Mouse (Mus musculus) liver, embryonic 14.5 days (tissue): ENCODE data around the gene Prep.

Experiments used
- CTCF ChIP-seq: IDR thresholded peaks from 2 replicates; pipeline ENCODE4 v1.5.1; 2016; ENCODE audit warnings: antibody characterized with exemption, low read depth, control low read depth
- EP300 ChIP-seq: IDR thresholded peaks from 2 replicates; pipeline ENCODE4 v1.6.1; 2016; ENCODE audit warnings: antibody characterized with exemption, low read depth

DNA sequence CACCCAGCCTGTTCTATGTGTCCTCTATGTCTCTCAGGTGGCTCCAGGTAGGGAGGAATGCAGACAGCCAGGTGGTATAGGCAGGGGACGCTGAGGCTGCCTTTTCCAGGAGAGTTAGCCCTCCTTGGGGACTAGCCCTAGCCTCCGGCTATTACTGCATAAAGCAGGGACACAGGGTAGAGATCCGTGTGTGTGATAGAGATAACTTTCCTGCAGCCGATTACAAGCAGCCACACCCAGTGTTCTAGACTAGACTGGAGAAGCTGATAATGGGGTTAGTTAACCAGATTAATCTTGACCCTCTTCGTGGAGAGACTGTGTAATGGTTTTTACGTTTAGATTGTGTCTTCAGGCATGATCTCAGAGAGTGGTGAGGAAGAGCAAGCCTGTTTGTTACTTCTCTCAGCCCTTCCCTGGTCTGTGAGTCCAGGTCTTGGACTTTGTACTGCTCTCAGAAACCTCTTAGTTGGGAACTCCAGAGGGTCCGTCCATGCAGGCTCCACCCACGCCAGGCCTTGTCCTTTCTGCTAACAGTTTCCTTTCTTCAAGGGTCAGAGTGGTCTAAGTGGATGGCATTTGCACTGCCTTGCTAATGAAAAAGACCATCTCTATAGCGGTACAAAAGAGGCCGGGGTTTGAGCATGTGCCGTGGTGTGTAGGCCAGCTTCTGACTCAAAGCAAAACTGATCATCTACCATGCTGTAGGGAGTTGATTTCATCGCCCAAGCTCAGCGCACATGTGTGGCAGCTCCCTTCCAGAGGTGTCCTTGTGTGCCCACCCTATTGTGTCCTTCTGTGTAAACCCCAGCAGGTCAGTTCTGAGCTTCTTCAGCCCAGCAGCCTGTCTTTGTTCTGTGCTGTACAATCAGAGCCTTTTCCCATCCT is 4.2 kb downstream of the Prep start:
- TF ChIP-seq CTCF (no peak), EP300 (peak; percentile 70)
